Mouse (Mus musculus): ENCODE measurements around the gene Nkx2-5.

GRCm38 (mm10) chr17:26838911-26839717 is 5.7 kb downstream of the Nkx2-5 start:
- TF ChIP-seq CTCF (IDR thresholded peaks at IDR 0.05; ENCODE audit: borderline replicate concordance, insufficient read depth, low read length) (no peak), POLR2A (IDR thresholded peaks at IDR 0.05; ENCODE audit: low read depth, low read length) (no peak)

Measured in embryonic fibroblast, embryonic 13.5 days (primary cell).